Mouse (Mus musculus) adipocyte (in vitro differentiated cells): ENCODE data around the gene Ptprcap.
"Not testable (repeated sequence)": the region's sequence is repeated elsewhere in the genome, so short reads cannot be mapped to it uniquely, and the experiment has no call there.

Experiments
- DNase-seq: peaks from one replicate; pipeline ENCODE4 v3.0.0-alpha.2; 2016; ENCODE audit warnings: low spot score

Ptprcap gene

DNA sequence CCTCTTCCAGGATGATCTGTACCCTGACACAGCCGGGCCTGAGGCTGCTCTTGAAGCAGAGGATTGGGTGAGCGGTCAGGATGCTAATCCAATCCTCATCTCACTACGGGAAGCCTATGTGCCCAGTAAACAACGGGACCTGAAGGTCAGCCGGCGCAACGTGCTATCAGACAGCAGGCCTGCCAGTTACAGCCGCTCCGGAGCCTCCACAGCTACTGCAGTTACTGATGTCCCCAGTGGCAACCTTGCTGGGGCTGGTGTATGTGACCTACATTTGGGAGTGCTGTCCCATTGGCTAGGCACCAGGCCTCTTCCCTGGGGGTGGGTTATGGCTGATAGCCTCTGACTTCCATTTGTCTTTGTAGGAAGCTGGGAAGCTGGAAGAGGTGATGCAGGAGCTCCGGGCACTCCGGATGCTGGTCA is at the start of gene Ptprcap:
TSS of gene Ptprcap (plus strand) at position 373 of the 423 bp plus-strand sequence.
- no peak for DNase-seq

DNA sequence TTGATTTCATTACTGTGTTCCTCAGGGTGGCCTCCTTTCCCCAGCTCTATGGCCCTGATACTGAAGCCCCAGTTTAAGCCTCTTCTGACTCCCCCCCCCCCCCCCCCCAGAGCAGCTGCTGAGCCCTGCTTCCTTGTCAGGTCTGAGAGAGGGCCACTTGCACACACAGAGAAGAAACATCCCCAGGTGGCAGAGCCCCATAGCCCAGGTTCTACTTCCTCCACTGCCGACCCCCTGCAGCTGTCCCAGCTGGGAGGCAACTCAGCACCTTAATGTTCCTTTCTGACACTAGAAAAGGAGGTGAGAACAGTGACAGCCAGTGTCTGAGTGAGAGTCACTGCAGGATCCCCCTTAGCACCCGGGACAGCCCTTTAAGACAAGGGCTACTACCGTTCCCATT is 49.6 kb upstream of the Ptprcap start:
- DNase-seq: no peak

- DNase-seq: no peak
Measured at GRCm38 (mm10) chr19:4104675-4105194, 48.7 kb upstream of the Ptprcap start.

DNA sequence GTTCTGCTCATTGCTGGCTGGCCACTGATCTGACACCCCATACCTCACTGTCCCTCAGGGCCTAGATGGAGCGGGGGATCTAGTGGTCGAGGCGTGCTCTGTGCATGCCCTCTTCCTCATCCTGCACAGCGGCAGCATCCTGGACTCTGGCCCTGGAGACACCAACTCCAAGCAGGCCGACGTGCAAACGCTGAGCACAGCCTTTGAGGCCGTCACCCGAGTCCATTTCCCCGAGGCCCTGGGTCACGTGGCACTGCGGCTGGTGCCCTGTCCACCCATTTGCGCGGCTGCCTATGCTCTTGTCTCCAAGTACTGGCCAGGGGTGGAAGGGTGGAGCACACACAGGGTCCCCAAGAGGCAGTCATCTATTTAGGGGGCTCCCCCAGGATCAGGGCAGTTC is 46.8 kb upstream of the Ptprcap start:
- no peak for DNase-seq

- DNase-seq: no peak
Measured at GRCm38 (mm10) chr19:4108535-4108934, 44.9 kb upstream of the Ptprcap start.

DNA sequence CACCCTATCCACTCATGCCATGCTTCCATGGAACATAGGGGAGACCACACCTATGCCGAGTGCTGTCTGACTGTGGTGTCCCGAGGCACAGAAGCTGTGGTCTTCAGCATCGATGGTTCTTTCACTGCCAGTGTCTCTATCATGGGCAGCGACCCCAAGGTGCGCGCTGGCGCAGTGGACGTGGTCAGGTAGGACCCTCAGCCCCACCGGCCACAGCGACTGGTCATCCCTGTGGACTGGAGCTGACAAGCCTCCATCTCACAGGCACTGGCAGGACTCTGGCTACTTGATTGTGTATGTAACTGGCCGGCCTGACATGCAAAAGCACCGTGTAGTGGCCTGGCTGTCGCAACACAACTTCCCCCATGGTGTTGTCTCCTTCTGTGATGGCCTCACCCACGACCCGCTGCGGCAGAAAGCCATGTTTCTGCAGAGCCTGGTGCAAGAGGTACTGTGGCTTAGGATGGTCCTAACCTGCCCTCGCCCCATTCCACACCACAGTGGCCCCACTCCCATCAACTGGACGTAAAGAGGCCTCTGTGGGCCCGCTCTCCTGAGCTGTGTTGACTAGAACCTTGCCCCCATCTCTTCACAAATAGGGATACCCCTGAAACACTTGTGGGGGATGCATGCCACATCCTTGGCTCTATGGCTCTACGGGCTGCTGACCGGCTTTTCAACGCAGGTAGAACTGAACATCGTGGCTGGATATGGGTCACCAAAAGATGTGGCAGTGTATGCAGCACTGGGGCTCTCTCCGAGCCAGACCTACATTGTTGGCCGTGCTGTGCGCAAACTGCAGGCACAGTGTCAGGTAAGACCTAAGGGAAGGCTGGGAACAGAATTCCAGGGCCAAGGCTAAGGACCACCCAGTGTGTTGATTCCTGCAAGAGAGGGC is 41.1 kb upstream of the Ptprcap start:
- no peak for DNase-seq

DNA sequence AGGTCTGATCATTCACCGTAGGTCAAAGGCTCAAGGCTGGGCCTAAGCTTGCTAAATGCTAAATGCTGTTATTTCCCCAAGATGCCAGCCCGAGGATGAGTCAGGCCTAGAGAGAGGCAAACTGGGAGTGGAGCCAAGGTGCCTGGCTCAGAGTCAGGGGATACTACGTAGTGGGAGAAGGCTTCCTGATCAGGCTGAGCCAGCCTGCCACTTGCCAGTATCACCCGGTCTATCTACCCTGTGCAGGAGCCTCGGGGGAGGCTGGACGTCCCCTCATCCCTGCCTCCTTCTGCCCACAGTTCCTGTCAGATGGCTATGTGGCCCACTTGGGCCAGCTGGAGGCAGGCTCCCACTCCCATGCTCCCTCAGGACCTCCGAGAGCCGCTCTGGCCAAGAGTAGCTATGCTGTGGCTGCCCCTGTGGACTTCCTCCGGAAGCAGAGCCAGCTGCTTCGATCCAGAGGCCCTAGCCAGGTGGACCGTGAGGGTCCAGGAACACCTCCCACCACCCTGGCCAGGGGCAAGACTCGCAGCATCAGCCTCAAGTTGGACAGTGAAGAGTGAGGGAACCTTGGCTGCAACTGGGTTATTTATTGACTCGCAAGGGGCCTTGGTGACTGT is 40.1 kb upstream of the Ptprcap start:
- DNase-seq: peak; percentile 99

GRCm38 (mm10) chr19:4113806-4114230 is 39.6 kb upstream of the Ptprcap start:
- peak; percentile 76 for DNase-seq

GRCm38 (mm10) chr19:4114551-4114950 is 38.9 kb upstream of the Ptprcap start:
- no peak for DNase-seq

- no peak for DNase-seq
Measured at GRCm38 (mm10) chr19:4115144-4115543, 38.3 kb upstream of the Ptprcap start.

DNA sequence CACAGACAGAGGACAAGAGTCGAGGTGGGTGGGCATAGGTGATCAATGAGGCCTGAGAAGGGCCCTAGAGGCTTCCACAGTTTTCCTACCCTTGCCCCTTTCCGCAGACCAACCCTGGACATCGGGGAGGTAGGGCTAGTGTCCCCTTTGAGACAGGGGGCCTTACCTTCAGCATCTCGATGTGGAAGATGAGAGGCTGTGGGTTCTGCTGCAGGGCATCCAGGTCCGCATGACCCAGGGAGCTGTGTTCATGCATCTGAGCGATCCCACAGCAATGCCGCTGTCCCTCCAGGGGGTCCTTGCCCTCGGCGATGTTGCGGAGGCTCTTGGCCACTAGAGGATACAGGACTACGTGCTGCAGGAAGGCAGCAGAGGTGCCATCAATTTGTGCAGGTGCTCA is 37.6 kb upstream of the Ptprcap start:
- DNase-seq: no peak

DNA sequence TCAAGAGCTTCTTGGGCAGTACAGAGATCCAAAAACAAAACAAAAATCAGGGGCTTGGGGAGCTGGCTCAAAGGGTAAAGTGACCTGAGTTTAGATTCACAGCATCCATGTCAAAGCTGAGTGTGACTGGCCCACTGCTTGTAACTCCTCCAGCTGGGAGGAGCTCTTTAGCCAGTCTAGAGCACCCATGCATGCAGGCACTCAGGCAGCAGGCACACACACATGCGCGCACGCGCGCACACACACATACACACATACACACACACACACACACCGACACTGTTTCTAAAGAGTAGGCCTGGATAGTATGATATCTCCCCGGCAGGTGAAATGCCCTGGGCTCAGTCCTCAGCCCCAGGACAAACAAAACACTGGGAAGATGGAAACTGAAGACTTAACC is 36.4 kb upstream of the Ptprcap start:
- no peak for DNase-seq

DNA sequence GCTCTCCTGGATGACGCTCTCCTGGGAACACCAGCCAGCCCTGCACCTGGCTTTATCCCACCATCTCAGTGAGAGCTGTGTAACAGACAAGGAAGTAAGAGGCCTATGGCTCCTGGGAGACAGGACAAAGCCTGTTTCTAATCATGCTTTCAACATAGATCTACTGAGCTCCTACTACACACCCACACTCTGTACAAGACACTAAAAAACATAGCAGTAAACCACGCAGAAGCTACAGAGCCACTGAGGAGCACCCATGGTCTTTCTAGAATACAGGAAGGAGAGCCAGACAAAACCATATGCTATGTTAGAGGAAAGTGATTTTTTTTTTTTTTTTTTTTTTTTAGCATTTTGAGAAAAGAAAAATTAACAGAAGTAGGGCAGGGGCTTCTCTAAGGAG is 35.1 kb upstream of the Ptprcap start:
- DNase-seq: no peak

GRCm38 (mm10) chr19:4119716-4120487 is 33.5 kb upstream of the Ptprcap start:
- no peak for DNase-seq

GRCm38 (mm10) chr19:4120496-4120895 is 32.9 kb upstream of the Ptprcap start:
- DNase-seq: no peak

DNA sequence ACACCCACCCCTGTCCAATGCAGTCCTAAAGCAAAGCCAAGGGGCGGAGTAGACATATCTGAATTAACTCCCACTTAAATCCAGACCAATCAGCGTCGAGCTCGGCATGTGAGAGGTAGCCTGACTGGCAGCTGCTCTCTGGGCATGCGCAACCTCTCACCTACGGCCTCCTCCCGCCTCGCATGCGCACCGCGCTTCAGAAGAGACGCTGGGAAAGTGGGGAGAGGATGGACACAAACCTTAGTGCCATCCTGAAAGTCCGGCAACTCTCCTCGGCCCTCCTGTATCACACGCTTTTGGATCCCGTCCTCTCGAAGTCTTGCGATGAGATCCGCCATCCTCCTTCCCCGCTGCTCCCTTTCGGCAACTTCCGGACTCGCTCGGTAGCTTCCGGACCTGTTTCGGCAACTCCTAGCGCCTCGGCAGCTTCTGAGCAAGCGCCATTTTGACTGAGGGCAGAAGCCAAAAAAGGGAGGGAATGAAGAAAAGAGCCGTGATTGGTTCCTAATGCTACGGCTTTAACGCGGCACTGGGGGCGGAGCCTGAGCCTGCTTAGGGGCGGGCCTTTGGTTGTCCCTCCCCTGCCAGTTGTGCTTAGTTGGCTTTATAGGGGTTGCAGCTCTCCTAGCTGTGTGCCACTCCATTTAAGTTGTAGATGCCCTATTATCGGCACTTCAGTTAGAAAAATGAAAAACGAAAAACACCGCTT is 32.2 kb upstream of the Ptprcap start:
- DNase-seq: peak; percentile 100

- not testable (repeated sequence) for DNase-seq
Measured at GRCm38 (mm10) chr19:4121896-4122295, 31.5 kb upstream of the Ptprcap start.

DNA sequence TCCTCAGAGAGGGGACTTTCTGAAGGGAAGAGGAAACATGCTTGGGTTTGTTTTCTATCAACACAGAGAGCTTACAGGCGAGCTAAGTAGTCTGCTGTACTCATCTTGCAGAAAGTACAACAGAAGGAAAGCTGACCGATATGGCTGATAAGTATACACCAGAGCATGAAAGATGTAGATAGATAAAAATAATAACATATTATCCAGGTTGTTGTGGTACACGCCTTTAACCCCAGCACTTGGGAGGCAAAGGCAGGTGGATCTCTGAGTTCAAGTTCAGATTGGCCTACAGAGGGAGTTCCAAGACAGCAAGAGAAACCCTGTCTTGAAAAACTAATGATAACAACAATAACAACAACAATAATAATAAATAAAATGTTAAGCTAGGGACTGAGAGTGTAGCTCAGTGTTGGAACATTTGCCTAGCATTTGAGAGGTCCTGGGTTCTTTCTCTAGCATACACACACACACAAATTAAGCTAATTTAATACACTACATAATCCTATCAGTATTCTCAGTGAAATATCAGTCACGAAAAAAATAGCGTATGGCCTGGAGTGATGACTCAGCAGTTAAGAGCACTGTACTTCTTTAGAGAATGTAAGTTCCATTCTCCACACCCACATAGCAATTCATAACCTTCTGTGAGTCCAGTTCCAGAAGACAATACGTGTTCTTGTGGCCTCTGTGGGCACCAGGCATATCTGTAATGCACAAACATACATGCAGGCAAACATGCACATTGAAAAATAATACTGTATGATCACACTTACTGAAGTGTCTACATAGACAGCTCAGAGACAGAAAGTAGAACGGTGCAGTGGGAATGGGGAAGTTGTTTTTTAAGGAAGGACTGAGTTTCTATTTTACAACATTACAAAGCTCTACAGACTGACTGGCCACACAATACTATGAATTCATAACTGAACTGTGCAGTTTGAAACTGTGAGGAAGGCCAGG is 30.7 kb upstream of the Ptprcap start:
- no peak for DNase-seq

DNA sequence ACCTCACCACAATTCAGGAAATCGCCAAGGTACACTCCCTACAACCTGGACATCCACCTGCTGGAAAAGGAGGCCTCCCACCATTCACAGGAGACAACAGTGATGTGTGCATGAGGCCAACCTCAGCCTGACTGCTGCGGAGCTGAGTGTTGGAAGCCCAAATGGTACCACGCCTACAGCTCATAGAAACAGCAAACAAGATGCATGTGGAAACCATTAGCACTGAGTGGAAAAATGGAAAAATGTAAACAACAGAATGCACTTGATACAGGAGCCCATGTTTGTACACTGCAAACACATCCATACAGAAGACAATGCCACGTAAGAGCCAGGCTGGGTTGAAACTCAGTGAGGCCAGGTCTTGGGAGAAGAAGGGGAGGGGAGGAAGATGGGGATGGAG is 29.0 kb upstream of the Ptprcap start:
- DNase-seq: no peak

DNA sequence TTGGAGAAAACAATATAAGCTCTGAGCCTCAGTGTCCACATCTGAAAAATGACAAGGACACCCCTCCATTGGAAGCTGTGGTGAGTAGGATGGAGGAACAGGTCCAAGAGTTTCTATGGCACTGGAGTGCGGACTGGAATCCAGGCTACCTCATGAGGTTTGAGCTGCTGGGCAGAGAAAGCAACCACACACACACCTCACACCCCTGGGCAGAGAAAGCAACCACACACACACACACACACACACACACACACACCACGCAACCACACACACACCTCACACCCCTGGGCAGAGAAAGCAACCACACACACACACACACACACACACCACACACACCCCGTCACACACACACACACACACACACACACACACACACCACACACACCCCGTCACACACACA is 28.1 kb upstream of the Ptprcap start:
- DNase-seq: peak; percentile 50
